Mouse (Mus musculus) heart, adult 2 months (tissue): Measurements from ENCODE around the gene Ttc39a.

ENCODE experiments used
- EP300 ChIP-seq: fragments of 200-500 bp; IDR thresholded peaks from 2 replicates; pipeline ENCODE4 v1.6.1; 2011; ENCODE audit warnings: low read depth, low read length, control low read depth; ENCODE audit not compliant: insufficient read depth
- POLR2A ChIP-seq: fragments of 200-500 bp; IDR thresholded peaks from 2 replicates; pipeline ENCODE4 v1.6.1; 2011; ENCODE audit warnings: mild to moderate bottlenecking, low read depth, low read length, control low read depth; ENCODE audit not compliant: insufficient read depth

DNA sequence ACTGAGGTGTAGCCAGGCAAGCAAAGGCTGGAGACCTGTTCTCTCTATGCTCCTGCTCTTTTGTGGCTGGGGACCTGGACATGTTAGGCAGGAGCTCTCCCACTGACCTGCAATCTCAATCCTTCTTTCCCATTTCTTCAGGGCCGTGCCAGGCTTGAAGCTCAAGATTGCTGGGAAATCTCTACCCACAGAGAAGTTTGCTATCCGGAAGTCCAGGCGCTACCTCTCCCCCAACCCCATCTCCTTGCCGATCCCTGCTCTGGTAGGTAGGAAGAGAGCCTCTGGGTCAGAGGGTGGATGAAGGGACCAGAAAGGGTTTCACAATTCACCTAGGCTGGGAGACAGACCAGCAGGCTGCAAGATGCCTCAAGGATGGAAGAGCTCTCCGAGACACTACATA lies 34.0 kb downstream of the Ttc39a start:
- no peak for TF ChIP-seq EP300
- TF ChIP-seq POLR2A = no peak
